Comparison of ENCODE assay signal across 9 mouse cellular contexts in the genomic region with DNA sequence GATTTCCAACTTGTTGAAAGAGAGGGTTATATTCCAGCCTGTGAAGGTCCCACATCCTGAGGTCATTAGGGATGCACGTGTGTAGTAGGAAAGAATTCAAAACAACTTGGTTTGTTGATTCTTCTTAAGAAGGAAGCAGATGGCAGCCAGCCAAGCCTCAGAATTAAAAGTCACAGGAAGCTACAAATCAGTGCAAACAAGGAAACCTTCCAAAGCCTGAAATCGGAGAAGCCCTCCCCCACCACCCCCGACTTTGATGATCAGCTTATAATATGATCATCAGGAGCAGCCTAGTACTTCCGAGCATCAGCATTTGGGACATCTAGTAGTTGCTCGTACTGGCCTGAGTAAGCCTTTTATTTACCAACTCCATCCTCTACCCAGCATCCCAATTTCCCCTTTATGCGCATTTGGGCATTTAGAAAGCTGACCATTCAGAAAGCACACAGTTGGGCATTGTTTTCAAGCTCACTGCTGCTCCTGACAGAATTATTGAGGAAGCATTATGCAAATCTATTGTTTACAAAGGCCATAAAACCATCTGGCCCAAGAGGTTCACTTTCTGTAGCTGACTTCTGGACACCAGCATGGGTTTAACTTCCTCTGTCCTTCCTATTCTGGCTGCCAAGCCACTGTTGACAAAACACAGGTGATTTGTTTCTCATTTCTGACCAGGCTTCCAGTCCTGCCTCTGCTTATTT. TPM values are rescaled to one million over a fixed set of nuclear protein-coding genes. Genes with fewer than 3 reads are reported as not detected.
DNase-seq lines count a peak whose midpoint lies in the region; ATAC-seq lines count a peak whose summit lies in the region.
"Had no signal": no experiment of that assay in that cellular context is flagged by ENCODE, and none has a peak within 500 bp of the region (broad histone marks: within the 10 kb centered on the region; RNA-seq: fewer than 3 reads in every experiment).

No protein-coding gene starts in this region.

- no peaks in the 10 kb centered on the region for H3K9me3 ChIP-seq in heart, embryonic 15.5 days (replicated peaks)
- H3K9me3 ChIP-seq in neural tube, embryonic 15.5 days (replicated peaks) = no peaks in the 10 kb centered on the region
- H3K9me3 ChIP-seq: embryonic facial prominence, embryonic 13.5 days had no signal

- no peaks in the 10 kb centered on the region for H3K27me3 ChIP-seq in heart, embryonic 15.5 days
- no peaks in the 10 kb centered on the region for H3K27me3 ChIP-seq in neural tube, embryonic 15.5 days (replicated peaks)
- H3K27me3 ChIP-seq: embryonic facial prominence, embryonic 13.5 days had no signal

- WGBS in heart, embryonic 15.5 days = 46% methylated on average over 6 of the region's 6 CpGs
- WGBS in neural tube, embryonic 15.5 days = 9% methylated on average over 6 of the region's 6 CpGs

- ATAC-seq in heart, embryonic 15.5 days (replicated peaks; ENCODE audit: insufficient number of reproducible peaks, insufficient read depth, low FRiP score, low read depth) = 0 out of 2 replicates have a peak, but pooled peaks have one; percentile 14
- ATAC-seq in neural tube, embryonic 15.5 days (ENCODE audit: low FRiP score) = peak; percentile 24; the same call in 1 of the 2 replicates

- no peak overlapping the region for H3K27ac ChIP-seq in heart, embryonic 15.5 days
- H3K27ac ChIP-seq in neural tube, embryonic 15.5 days (replicated peaks) = no peak overlapping the region
- H3K27ac ChIP-seq: embryonic facial prominence, embryonic 13.5 days had no signal

- H3K4me2 ChIP-seq in heart, embryonic 15.5 days = no peak overlapping the region
- peak overlapping the region; percentile 17; the same call in 1 of the 2 replicates for H3K4me2 ChIP-seq in neural tube, embryonic 15.5 days
- H3K4me2 ChIP-seq: embryonic facial prominence, embryonic 13.5 days had no signal

- H3K36me3 ChIP-seq in heart, embryonic 15.5 days = no peaks in the 10 kb centered on the region
- H3K36me3 ChIP-seq in neural tube, embryonic 15.5 days = no peaks in the 10 kb centered on the region
- H3K36me3 ChIP-seq: embryonic facial prominence, embryonic 13.5 days had no signal

- no peak overlapping the region for H3K4me3 ChIP-seq in heart, embryonic 15.5 days
- H3K4me3 ChIP-seq in neural tube, embryonic 15.5 days (replicated peaks) = no peak overlapping the region
- H3K4me3 ChIP-seq: embryonic facial prominence, embryonic 13.5 days had no signal

- DNase-seq in cerebellum, adult 18-20 months = peak; percentile 2 to 4
- DNase-seq in cerebellum, adult 11 months = no peak
- DNase-seq in thymus, postnatal 25 days = peak; percentile 14
- no peak for DNase-seq in thymus, postnatal 10 days (ENCODE audit: low spot score in 2 of 2)
- DNase-seq in kidney, postnatal 36 days = peak; percentile 80 to 88
- no peak for DNase-seq in spleen, adult 18-20 months

- no peak overlapping the region for H3K9ac ChIP-seq in heart, embryonic 15.5 days
- H3K9ac ChIP-seq in neural tube, embryonic 15.5 days (replicated peaks) = no peak overlapping the region
- H3K9ac ChIP-seq: embryonic facial prominence, embryonic 13.5 days had no signal

- H3K4me1 ChIP-seq in heart, embryonic 15.5 days (replicated peaks) = peaks cover 3% of the 10 kb centered on the region; the same call in 1 of the 2 replicates
- H3K4me1 ChIP-seq in neural tube, embryonic 15.5 days = 0 out of 2 replicates have a peak, but pooled peaks cover 2% of the 10 kb centered on the region

RNA-seq across cellular contexts. Expression of gene Ppp3ca, which starts 59.9 kb away (rescaled TPM):
- 47.6 and 49.0 TPM in 2 replicates for polyA plus RNA-seq in heart, embryonic 15.5 days (2015; fragmentation: Nextera tagmentation; extraction: Ambion mirVana)
- polyA plus RNA-seq in neural tube, embryonic 15.5 days (2015; fragmentation: Nextera tagmentation; extraction: Ambion mirVana) = 166 and 190 TPM in 2 replicates

Comparison
In these comparisons a context has a peak if more than half of its experiments do, and no peak if none do; other contexts are left out.
1. DNase-seq: peak in cerebellum, adult 18-20 months (2 of 2), thymus, postnatal 25 days (single experiment) and kidney, postnatal 36 days (2 of 2); none in cerebellum, adult 11 months (single experiment), thymus, postnatal 10 days (0 of 2) and spleen, adult 18-20 months (0 of 2).